Mouse (Mus musculus): ENCODE data around the gene Tmem25. TPM values are rescaled to one million over a fixed set of nuclear protein-coding genes. Genes with fewer than 3 reads are reported as not detected.
A peak's percentile ranks its signal among the peaks of the same experiment; 100 is the strongest.
"Not testable (repeated sequence)": the region's sequence is repeated elsewhere in the genome, so short reads cannot be mapped to it uniquely, and the experiment has no call there.

Tmem25 gene
- polyA plus RNA-seq, 1 experiment from 2014 or later, result 1.2 TPM

DNA sequence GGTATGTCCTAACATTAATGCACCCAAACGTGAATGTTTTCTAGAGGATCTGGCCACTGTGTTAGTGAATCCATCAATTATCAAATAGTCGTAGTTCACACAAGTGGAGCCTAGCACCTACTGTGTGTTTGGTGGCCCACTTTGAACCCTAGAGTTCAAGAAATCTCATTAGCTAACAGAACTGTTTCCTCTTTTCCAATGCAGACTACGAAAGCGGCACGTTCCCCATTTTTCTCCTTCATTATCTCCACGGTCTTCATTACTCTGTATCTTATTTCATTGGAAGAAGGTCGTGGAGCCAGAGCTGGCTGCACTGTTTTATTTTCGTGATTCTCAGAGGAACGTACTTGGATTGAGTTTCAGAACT is 834 bp upstream of the Tmem25 start:
- H3K4me1 ChIP-seq (replicated peaks; ENCODE audit: control insufficient read depth, insufficient read depth, low read length), result peaks cover 6% of the 10 kb centered on the region
- no peaks in the 10 kb centered on the region for H3K9me3 ChIP-seq (ENCODE audit: control insufficient read depth, low read length)
- peak overlapping the region; percentile 68; the same call in 1 of the 2 replicates for H3K9ac ChIP-seq (ENCODE audit: low read length)
- peak overlapping the region; percentile 93 for H3K4me2 ChIP-seq (ENCODE audit: low read depth, low read length)
- H3K36me3 ChIP-seq (ENCODE audit: control insufficient read depth, insufficient read depth, low read length), result peaks cover 4% of the 10 kb centered on the region; the same call in 1 of the 2 replicates
- H3K27me3 ChIP-seq (ENCODE audit: control insufficient read depth, insufficient read depth, low read depth, low read length), result peaks cover 17% of the 10 kb centered on the region
- H3K4me3 ChIP-seq (ENCODE audit: low read length), result peak overlapping the region; percentile 65
- H3K27ac ChIP-seq (ENCODE audit: low read length), result no peak overlapping the region
- whole genome bisulfite sequencing, result 46% methylated on average over 9 of the region's 9 CpGs
- no peak for ATAC-seq (ENCODE audit: low read depth)

DNA sequence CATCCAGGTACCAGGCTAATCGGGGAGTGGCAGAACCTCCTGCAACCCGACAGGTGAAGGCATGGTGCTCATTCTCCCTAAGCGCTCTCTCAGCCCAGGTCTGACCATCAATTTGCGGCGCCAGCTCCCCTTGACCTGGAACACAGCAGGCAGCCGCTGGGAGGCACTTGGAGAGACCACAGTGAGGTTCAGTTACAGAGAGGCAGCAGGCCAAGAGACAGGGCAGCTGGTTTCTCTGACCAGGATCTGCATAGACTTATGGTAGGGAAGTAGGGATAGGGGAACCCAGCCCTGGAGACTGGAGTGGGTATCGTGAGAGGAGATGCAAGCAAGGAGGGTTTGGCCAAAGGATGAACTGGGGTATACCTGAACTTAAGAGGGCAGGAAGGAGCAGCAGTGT is 809 bp downstream of the Tmem25 start:
- WGBS, result 34% methylated on average over 7 of the region's 7 CpGs
- H3K4me2 ChIP-seq (ENCODE audit: low read depth, low read length), result no peak overlapping the region
- peaks cover 6% of the 10 kb centered on the region for H3K4me1 ChIP-seq (replicated peaks; ENCODE audit: control insufficient read depth, insufficient read depth, low read length)
- no peak overlapping the region for H3K9ac ChIP-seq (ENCODE audit: low read length)
- H3K36me3 ChIP-seq (ENCODE audit: control insufficient read depth, insufficient read depth, low read length), result no peaks in the 10 kb centered on the region
- no peak for ATAC-seq (ENCODE audit: low read depth)
- H3K27ac ChIP-seq (ENCODE audit: low read length), result no peak overlapping the region
- no peaks in the 10 kb centered on the region for H3K9me3 ChIP-seq (ENCODE audit: control insufficient read depth, low read length)
- H3K27me3 ChIP-seq (ENCODE audit: control insufficient read depth, insufficient read depth, low read depth, low read length), result peaks cover 17% of the 10 kb centered on the region
- H3K4me3 ChIP-seq (ENCODE audit: low read length), result no peak overlapping the region

DNA sequence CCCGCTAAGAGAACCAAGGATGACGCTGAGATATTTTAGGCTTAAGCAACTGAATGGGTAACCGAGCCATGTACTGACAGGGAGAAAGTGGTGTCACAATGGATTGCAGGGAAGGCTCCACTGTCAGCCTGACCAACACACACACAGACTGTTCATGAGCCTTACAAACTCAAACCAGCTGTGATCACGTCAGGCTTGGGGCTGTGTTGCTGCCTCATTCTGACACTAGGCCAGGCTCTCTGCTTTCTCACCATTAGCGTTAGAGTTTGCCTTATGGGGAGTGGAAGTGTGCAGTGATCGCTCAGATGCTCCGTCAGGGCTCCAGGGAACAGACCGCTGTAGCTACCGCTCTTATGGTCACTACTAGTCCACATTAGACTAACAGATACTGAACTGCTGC is 6.3 kb downstream of the Tmem25 start:
- Histone ChIP-seq H3K4me2 (ENCODE audit: low read depth, low read length) (no peak overlapping the region), H3K27ac (ENCODE audit: low read length) (no peak overlapping the region), H3K9me3 (ENCODE audit: control insufficient read depth, low read length) (no peaks in the 10 kb centered on the region), H3K27me3 (ENCODE audit: control insufficient read depth, insufficient read depth, low read depth, low read length) (peaks cover 3% of the 10 kb centered on the region), H3K36me3 (ENCODE audit: control insufficient read depth, insufficient read depth, low read length) (peaks cover 21% of the 10 kb centered on the region), H3K9ac (ENCODE audit: low read length) (no peak overlapping the region), H3K4me1 (replicated peaks; ENCODE audit: control insufficient read depth, insufficient read depth, low read length) (no peaks in the 10 kb centered on the region), H3K4me3 (ENCODE audit: low read length) (no peak overlapping the region)
- WGBS, result 77% methylated on average over 9 of the region's 9 CpGs
- no peak for ATAC-seq (ENCODE audit: low read depth)

DNA sequence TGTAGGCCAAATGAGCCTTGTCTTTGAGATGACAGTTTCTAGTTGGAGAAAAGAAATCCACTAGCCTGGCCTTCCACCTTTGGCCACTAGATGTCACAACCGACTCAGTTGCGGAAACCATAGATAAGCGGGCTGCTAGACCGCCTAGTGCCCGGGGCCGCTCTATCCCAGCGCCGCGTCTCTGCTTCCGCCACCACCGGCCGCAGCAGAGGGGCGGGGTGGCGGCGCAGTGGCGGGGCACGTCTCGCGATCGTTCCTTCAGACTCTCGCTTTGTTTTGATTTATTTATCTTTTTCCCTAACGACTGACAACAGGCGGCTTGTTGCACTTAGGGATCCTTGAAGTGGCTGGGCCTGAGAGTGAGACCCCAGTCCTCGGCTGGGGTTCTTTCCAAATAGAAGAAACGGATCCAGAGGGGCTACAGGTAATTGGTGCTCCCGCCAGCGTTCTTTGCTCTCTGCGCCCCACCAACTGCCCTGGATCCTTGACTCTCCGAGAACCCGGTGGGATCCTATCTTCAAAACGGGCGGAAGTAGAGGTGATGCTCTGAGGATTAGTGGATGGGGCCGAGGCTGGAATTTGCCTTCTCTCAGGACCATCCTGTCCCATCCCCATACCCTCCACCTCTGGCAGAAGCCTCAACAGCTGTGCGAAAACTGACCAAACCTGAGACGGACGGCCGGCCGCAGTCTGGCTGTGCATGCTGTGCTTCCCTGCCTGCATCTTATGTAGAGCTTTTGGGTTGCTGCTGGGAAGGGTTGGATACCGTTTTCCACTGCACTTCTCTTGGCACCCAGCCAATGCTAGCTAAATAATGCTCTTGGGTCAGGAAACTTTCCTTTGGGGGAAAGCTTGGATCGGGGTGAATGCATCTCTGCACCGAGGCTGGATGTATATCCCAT is 26.1 kb downstream of the Tmem25 start:
- under 1% methylated on average over 41 of the region's 41 CpGs for WGBS
- H3K4me2 ChIP-seq (ENCODE audit: low read depth, low read length), result peak overlapping the region; percentile 81
- ATAC-seq (ENCODE audit: low read depth), result peak; percentile 99

DNA sequence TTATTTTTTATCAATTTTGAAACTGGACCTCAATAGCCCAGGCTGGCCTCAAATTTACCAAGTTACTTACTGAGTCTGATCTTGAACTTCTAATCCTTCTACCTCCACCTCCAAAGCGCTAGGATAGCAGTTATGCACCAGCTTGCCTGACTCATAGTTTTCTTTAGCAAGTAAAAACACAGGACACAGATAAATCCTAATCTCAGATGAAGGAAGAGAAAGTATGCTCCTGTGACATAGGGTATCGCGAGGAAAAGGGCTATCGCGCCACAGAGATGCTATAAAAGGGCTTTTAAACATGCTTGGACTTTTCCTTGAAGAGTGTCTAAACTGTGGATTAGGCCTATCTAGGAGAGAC is 26.7 kb downstream of the Tmem25 start:
- 0 out of 2 replicates have a peak overlapping the region, but pooled peaks have one; percentile 4 for H3K27ac ChIP-seq (ENCODE audit: low read length)
- H3K4me3 ChIP-seq (ENCODE audit: low read length), result no peak overlapping the region; the same call in 1 of the 2 replicates
- H3K4me2 ChIP-seq (ENCODE audit: low read depth, low read length), result no peak overlapping the region
- H3K9ac ChIP-seq (ENCODE audit: low read length), result no peak overlapping the region
- 0 out of 2 replicates have a peak, but pooled peaks cover 6% of the 10 kb centered on the region for H3K4me1 ChIP-seq (replicated peaks; ENCODE audit: control insufficient read depth, insufficient read depth, low read length)
- no peaks in the 10 kb centered on the region for H3K9me3 ChIP-seq (ENCODE audit: control insufficient read depth, low read length)
- 24% methylated on average over 5 of the region's 5 CpGs for WGBS
- peaks cover 4% of the 10 kb centered on the region; the same call in 1 of the 2 replicates for H3K36me3 ChIP-seq (ENCODE audit: control insufficient read depth, insufficient read depth, low read length)
- ATAC-seq (ENCODE audit: low read depth), result no peak
- H3K27me3 ChIP-seq (ENCODE audit: control insufficient read depth, insufficient read depth, low read depth, low read length), result no peaks in the 10 kb centered on the region

More for the DNA sequence above, 26.1 kb downstream of the Tmem25 start:
- Histone ChIP-seq H3K4me1 (replicated peaks; ENCODE audit: control insufficient read depth, insufficient read depth, low read length) (0 out of 2 replicates have a peak, but pooled peaks cover 6% of the 10 kb centered on the region), H3K9ac (ENCODE audit: low read length) (peak overlapping the region; percentile 74), H3K27ac (ENCODE audit: low read length) (peak overlapping the region; percentile 72), H3K36me3 (ENCODE audit: control insufficient read depth, insufficient read depth, low read length) (peaks cover 4% of the 10 kb centered on the region; the same call in 1 of the 2 replicates), H3K4me3 (ENCODE audit: low read length) (peak overlapping the region; percentile 63), H3K27me3 (ENCODE audit: control insufficient read depth, insufficient read depth, low read depth, low read length) (no peaks in the 10 kb centered on the region), H3K9me3 (ENCODE audit: control insufficient read depth, low read length) (no peaks in the 10 kb centered on the region)

DNA sequence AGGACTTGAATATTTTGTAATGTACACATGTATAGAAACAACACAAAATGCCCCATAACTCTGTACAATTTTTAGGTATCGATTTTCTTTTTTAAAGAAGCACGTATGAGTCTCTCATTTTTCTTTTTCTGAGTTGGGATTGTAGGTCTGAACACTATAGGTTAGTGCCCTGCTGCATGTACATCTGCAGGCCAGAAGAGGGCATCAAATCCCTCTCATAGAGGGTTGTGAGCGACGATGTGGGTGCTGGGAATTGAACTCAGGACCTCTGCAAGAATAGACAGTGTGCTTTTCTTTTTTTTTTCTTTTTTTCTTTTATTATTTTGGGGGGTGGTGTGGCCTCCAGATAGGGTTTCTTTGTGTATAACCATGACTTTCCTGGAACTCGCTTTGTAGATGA is 27.7 kb downstream of the Tmem25 start:
- Histone ChIP-seq H3K4me3 (ENCODE audit: low read length) (no peak overlapping the region), H3K4me1 (replicated peaks; ENCODE audit: control insufficient read depth, insufficient read depth, low read length) (0 out of 2 replicates have a peak, but pooled peaks cover 6% of the 10 kb centered on the region), H3K27ac (ENCODE audit: low read length) (no peak overlapping the region), H3K4me2 (ENCODE audit: low read depth, low read length) (no peak overlapping the region), H3K9me3 (ENCODE audit: control insufficient read depth, low read length) (no peaks in the 10 kb centered on the region), H3K27me3 (ENCODE audit: control insufficient read depth, insufficient read depth, low read depth, low read length) (no peaks in the 10 kb centered on the region), H3K9ac (ENCODE audit: low read length) (no peak overlapping the region), H3K36me3 (ENCODE audit: control insufficient read depth, insufficient read depth, low read length) (peaks cover 4% of the 10 kb centered on the region; the same call in 1 of the 2 replicates)
- no peak for ATAC-seq (ENCODE audit: low read depth)
- 91% methylated on average over 5 of the region's 5 CpGs for WGBS

DNA sequence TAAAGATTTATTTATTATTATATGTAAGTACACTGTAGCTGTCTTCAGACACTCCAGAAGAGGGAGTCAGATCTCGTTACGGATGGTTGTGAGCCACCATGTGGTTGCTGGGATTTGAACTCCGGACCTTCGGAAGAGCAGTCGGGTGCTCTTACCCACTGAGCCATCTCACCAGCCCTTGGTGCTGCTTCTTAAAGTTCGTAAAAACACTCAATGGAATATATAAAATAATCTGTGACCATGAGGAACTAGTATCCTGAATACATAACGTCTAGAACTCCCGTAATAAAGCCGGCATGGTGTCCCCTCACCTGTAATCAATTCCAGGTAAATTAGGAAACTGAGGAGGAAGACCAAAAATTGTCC is 31.1 kb downstream of the Tmem25 start:
- H3K4me2 ChIP-seq (ENCODE audit: low read depth, low read length), result peak overlapping the region; percentile 39
- H3K4me1 ChIP-seq (replicated peaks; ENCODE audit: control insufficient read depth, insufficient read depth, low read length), result peaks cover 17% of the 10 kb centered on the region
- not testable (repeated sequence) for H3K36me3 ChIP-seq (ENCODE audit: control insufficient read depth, insufficient read depth, low read length); ATAC-seq (ENCODE audit: low read depth); H3K27me3 ChIP-seq (ENCODE audit: control insufficient read depth, insufficient read depth, low read depth, low read length); H3K9me3 ChIP-seq (ENCODE audit: control insufficient read depth, low read length)
- peak overlapping the region; percentile 23; the same call in 1 of the 2 replicates for H3K9ac ChIP-seq (ENCODE audit: low read length)
- peak overlapping the region; percentile 95; the same call in 1 of the 2 replicates for H3K27ac ChIP-seq (ENCODE audit: low read length)
- WGBS, result 37% methylated on average over 7 of the region's 9 CpGs
- peak overlapping the region; percentile 99 for H3K4me3 ChIP-seq (ENCODE audit: low read length)

DNA sequence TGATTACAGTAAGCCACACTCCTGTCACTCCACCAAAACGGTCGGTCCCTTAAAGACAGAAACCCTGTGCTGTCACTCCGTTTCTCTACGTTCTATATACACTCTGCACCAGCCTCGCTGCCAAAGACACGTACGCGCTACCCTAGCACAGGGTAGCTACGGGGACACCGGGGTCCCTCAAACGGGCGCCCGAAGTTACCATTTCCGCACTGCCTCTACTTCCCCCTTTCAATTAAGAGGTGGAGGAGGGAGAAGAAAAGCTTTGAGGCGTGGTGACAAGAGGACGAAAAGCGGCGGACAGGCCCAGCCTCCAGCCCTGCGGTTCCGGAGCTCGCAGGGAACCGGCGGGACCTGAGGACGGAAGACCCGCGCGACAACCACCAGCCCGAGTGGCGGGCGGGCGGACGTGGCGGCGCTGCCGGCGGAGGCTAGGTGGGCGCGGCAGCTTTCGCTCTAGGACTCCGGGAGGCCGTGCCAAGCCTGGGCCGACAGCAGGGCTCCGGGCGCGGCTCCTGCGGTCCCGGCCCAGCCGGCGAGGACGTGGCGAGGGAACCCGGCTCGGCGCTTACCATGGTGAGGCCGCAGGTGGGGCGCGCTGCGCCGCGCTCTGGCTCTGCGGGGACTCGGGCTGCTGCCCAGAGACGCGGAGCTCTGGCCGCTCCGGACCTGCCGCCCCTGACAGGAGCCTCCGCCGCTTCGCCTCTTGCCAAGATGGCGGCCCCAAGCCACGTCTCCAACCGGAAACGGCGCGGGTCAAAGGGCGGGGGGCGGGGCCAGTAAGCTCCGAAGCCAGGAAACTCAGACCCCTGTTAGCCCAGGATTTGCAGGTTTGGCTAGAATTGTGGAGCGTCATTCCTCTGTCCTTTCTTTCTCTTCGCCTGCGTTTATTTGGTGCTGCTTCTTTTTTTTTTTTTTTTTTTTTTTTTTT is 31.7 kb downstream of the Tmem25 start, which contains the start of the genes Arcn1 and Ift46:
Arcn1 (minus strand) TSS at position 745 of the 928 bp plus-strand sequence.
Ift46 (plus strand) TSS at position 808 of the 928 bp plus-strand sequence.
- Histone ChIP-seq H3K27ac (ENCODE audit: low read length) (peak within 1 kb of the TSS; percentile 95), H3K9me3 (ENCODE audit: control insufficient read depth, low read length) (no peaks in the 10 kb centered on the region), H3K4me1 (replicated peaks; ENCODE audit: control insufficient read depth, insufficient read depth, low read length) (peaks cover 17% of the 10 kb centered on the region), H3K4me3 (ENCODE audit: low read length) (peak within 1 kb of the TSS; percentile 99), H3K36me3 (ENCODE audit: control insufficient read depth, insufficient read depth, low read length) (no peaks in the 10 kb centered on the region), H3K27me3 (ENCODE audit: control insufficient read depth, insufficient read depth, low read depth, low read length) (no peaks in the 10 kb centered on the region), H3K4me2 (ENCODE audit: low read depth, low read length) (peak within 1 kb of the TSS; percentile 85), H3K9ac (ENCODE audit: low read length) (peak within 1 kb of the TSS; percentile 89)
- under 1% methylated on average over 61 of the region's 82 CpGs for WGBS
- peak; percentile 94 for ATAC-seq (ENCODE audit: low read depth)

All from lung, embryonic 16.5 days (tissue).